Mouse (Mus musculus) ES-E14 (cell line): ENCODE data around the gene Defb45.

Source experiments
- MAFK ChIP-seq: IDR thresholded peaks from 2 replicates; pipeline ENCODE4 v1.6.1; 2014; ENCODE audit warnings: mild to moderate bottlenecking, low read depth, low read length, inconsistent platforms; ENCODE audit not compliant: insufficient read depth
- ZC3H11A ChIP-seq: IDR thresholded peaks from 2 replicates; pipeline ENCODE4 v1.6.1; 2012; ENCODE audit warnings: low read depth, mild to moderate bottlenecking, inconsistent platforms, low read length, borderline replicate concordance
- ZNF384 ChIP-seq: IDR thresholded peaks from 2 replicates; pipeline ENCODE4 v1.6.1; 2012; ENCODE audit warnings: low read depth, low read length, inconsistent platforms

DNA sequence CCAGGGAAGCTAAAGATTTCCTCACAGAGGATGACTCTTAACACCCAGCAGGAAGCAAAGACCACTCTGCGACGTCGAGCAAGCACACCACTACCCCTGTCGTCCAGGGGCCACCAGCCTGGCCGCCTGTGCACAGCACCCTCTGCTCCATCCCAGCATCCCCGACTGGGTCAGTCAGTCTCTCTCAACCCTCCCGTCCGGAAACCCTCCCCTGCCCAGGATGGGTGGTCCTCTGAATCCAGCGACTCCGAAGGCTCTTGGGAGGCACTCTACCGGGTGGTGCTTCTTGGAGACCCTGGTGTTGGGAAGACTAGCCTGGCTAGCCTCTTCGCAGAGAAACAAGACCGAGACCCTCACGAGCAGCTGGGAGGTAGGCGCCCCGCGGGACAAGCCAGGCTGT, 28.9 kb upstream of the Defb45 start:
- no peak for TF ChIP-seq ZC3H11A
- TF ChIP-seq ZNF384, result no peak
- TF ChIP-seq MAFK, result no peak
